Mouse (Mus musculus): ENCODE results near the gene Myo18a.

GRCm38 (mm10) chr11:77851483-77852010 lies 88.5 kb downstream of the Myo18a start:
- TF ChIP-seq CTCF (IDR thresholded peaks at IDR 0.05; ENCODE audit: extremely low read depth, insufficient read depth, low read length): no peak
- TF ChIP-seq POLR2A (IDR thresholded peaks at IDR 0.05; ENCODE audit: extremely low read depth, insufficient read depth, low read length): no peak

Data from cortical plate, adult 2 months (tissue).